Mouse (Mus musculus) brain, embryonic 14.5 days (tissue): ENCODE measurements around the gene Phldb3. TPM values are rescaled to one million over a fixed set of nuclear protein-coding genes. Genes with fewer than 3 reads are reported as not detected.
"Not testable (repeated sequence)": the region's sequence is repeated elsewhere in the genome, so short reads cannot be mapped to it uniquely, and the experiment has no call there.

Experiments
- DNase-seq: peaks from one replicate; pipeline ENCODE4 v3.0.0-alpha.2; 2011; ENCODE audit warnings: low read depth
- CTCF ChIP-seq: fragments of 200-500 bp; IDR thresholded peaks from 2 replicates; pipeline ENCODE4 v1.5.1; 2012; ENCODE audit warnings: inconsistent platforms, mild to moderate bottlenecking, moderate library complexity, borderline replicate concordance; ENCODE audit not compliant: insufficient read depth, insufficient read length; ENCODE audit errors: extremely low read depth
- POLR2A ChIP-seq: fragments of 200-500 bp; IDR thresholded peaks from 2 replicates; pipeline ENCODE4 v1.6.1; 2012; ENCODE audit warnings: mild to moderate bottlenecking, inconsistent platforms, borderline replicate concordance; ENCODE audit not compliant: poor library complexity, insufficient read depth, insufficient read length, severe bottlenecking; ENCODE audit errors: extremely low read depth
- polyA plus RNA-seq: library from polyadenylated mRNA; depleted of rRNA; stranded (reverse); fragments of >200 nt; gene quantifications from 2 replicates; pipeline ENCODE4 v1.2.3, GENCODE M21; 2012

The Phldb3 gene
- polyA plus RNA-seq, 1 experiment = 0.30 TPM

DNA sequence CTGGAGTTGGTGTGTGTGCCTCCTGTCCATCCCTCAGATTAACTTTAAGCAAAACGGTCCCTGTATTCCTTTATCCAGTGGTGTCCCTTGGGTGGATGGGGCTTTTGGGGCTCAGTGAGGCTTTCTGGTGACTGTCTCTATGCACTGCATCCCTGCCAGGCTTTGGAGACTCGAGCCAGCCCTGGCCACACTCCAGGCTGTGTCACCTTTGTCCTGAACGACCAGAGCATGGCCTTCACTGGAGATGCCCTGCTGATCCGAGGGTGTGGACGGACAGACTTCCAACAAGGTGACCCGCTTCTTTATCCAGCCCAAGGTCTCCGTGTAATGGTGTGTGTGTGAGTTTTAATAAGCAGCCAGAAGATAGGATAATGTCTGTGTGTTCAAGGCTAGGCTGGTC is 4.5 kb upstream of the Phldb3 start:
- no peak for DNase-seq
- TF ChIP-seq CTCF (no peak), POLR2A (no peak)

DNA sequence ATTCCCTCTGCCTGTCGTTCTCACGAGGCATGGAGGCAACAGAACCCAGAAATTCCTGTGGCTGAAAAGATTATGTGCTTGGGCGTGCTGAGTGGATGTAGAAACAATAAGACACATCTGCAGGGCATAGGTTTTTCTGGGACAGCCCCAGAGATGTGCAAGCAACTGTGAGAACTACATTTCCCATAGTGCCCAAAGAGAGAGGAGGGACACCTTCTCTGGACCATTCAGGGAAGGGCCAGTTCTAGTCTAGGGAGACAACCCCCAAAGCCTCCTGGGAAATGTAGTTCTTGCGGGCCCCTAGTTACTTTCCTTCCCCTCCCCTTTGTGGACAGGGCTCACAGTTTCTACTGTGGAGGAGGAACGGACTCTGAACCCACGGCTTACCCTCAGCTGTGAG is 2.5 kb upstream of the Phldb3 start:
- DNase-seq = peak; percentile 75
- TF ChIP-seq CTCF (no peak), POLR2A (no peak)

DNA sequence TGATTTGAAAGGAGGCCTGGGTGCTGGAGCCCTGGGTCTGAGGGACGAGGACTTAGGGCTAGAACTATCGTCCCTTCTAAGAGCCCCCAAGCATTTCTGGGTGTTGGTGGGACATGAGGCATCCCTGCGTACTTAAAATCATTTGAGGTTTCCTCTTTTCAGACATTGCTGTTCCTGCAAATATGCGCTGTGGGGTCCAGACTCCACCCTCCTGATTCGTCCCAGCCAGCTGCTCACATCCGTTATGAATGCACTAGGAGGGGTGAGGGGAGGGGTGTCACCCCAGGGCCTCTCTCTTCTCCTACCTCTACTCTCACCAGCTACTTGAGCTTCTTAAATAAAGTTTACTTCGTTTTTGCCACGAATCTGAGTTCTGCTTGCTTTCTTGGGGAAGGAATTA is 2.0 kb upstream of the Phldb3 start:
- TF ChIP-seq POLR2A = no peak
- no peak for TF ChIP-seq CTCF
- no peak for DNase-seq

DNA sequence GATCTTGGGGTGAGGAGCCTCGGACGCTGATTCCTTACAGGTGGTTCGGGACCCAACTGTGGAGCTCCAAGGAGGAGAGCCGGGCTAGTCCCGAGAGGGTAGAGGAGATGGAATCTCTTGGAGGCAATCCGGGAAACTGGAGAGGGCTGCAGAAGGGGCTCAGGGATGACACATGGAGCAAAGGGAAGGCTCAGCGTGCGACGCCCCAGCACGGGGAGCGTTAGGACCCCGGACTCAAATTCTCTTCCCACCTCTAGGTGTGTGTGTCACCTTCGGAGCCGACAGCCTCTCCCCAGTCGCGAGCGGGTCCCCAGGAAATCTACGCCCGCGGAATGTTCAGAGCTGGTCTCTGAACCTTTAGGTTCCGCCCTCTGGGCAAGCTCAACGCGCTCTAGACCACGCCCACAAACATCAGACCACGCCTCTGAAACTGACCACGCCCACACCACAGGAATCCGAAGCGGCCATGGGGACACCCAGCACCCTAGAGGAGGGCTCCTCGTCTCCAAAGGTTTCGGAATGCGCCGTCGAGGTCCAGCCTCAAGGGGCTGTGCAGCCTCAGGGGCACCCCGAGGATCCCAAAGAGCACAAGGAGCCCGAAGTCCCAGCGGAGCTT is 424 bp downstream of the Phldb3 start:
- DNase-seq = peak; percentile 52
- no peak for TF ChIP-seq POLR2A
- no peak for TF ChIP-seq CTCF

DNA sequence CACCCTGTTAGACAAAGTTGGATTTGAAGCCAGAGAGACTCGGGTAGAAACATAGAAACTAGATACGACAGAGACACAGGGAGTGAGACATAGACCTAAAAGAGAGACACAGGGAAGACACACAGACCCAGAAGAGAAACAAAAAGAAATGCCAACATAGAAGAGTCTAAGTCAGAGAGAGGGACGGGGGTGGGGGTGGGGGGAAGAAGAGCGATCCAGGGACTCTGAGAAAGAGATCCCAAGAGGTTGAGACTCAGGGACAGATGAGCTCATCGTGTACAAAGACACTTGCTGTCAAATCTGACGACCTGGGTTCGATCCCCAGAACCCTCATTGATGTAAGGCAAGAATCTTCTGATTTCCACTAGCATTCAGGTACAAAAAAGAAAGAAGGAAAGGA is 1.1 kb downstream of the Phldb3 start:
- no peak for DNase-seq
- TF ChIP-seq CTCF = no peak
- no peak for TF ChIP-seq POLR2A

DNA sequence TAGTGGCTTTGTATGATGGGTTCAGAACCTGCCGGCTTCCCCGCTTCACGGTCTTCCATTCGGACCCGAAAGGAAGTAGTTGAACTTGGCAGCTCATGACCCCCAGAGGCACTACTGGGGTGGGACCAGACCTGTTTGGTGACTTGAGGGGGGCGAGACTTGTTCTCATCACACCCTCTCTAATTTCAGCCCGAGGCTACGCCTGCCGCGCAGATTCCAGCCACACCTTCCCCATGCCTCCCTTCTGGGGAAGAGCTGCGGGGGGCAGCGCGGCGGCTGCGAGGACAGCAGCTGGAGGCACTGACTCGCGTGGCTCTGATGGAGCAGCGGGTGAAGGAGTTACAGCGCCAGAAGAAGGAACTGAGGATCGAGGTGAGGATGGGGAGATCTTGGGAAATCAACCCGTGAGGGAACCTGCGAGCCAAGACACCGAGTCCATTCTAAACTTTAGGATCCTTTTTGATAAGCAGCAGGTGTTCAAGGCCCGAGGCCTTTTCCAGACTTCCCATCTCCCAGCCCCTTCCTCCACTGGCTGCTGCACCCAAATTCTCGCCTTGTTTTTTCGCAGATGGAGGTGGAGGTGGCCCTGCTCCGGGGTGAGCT is 1.8 kb downstream of the Phldb3 start:
- no peak for DNase-seq
- TF ChIP-seq CTCF (no peak), POLR2A (no peak)

DNA sequence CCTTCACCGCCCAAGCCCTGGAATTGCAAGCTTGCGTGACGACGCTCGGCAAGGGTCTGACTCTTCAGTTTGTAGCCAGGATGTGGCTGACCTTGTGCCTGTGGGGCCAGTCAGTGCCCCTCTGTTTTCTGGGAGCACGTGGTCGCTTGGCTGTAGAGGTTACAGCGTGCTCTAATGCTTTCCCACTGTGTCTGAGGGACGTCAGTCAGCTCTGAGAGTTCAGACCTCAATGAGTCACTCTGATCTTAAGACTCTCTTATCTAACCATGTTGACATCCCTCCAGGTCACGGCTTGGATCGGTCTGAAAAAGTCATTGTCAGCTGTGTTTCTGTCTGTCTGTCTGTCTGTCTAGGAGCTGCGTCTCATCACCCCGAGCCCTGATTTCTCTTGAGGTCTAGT is 4.3 kb downstream of the Phldb3 start:
- no peak for DNase-seq
- TF ChIP-seq CTCF (no peak), POLR2A (no peak)

DNA sequence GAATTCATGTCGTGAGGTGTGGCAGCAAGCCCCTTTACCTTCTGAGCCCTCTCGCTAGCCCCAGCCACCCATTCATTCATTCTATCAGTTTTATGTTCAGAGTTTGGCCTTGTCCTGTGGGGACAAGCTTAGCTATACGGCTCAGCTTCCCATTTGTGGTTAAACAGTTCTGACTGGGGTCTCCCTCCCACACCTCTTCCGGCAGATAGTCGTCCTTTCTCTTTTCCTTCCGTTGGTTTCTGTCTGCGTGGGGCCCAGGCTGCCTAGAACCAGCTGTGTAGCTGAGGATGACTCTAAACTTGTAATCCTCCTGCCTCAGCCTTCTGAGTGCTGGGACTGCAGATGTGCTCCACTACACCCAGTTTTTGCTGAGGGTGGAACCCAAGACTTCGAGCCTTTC is 7.2 kb downstream of the Phldb3 start:
- DNase-seq = no peak
- no peak for TF ChIP-seq CTCF
- no peak for TF ChIP-seq POLR2A

DNA sequence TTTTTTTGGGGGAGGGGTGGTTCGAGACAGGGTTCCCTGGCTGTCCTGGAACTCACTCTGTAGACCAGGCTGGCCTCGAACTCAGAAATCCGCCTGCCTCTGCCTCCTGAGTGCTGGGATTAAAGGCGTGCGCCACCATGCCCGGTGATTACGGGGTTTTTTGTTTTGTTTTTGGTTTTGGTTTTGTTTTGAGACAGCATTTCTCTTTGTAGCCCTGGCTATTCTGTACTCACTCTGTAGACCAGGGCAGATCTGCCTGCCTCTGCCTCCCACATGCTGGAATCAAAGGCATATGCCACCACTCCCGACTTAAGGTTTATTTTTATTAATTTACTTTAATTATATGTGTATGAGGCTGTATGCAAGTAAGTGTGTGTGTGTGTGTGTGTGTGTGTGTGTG is 7.8 kb downstream of the Phldb3 start:
- DNase-seq = not testable (repeated sequence)

DNA sequence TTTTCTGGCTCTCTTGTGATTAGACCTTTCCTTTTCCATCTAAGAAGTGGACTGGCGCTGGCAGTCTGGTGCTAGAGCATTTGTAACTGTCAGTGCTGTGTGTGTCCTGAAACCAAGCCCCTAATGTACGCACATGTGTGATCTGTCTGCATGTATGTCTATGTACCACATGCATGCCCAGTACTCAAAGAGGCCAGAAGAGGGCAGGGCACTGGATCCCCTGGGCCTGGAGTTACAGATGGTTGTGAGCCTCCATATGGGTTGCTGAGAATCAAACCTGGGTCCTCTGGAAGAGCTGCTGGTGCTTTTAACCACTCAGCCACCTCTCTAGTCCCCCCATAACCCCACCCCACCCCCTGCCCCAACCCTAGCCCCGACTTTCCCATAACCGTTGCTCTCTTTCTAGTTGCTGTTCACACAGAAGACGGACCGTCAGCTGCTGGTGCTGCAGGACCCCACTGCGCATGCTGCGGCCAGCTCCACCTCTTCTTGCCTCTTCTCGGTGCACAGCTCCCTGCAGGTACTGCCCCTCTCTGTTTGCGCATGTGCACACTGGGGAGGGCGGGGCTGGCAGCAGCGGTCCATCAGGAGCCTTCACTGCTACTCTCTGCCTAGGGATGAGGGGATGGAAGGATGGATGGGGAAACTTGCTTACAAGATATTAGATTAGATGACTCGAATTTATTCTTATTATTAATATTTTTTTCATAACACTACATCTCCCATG is 9.3 kb downstream of the Phldb3 start:
- no peak for DNase-seq
- TF ChIP-seq POLR2A (no peak), CTCF (no peak)

DNA sequence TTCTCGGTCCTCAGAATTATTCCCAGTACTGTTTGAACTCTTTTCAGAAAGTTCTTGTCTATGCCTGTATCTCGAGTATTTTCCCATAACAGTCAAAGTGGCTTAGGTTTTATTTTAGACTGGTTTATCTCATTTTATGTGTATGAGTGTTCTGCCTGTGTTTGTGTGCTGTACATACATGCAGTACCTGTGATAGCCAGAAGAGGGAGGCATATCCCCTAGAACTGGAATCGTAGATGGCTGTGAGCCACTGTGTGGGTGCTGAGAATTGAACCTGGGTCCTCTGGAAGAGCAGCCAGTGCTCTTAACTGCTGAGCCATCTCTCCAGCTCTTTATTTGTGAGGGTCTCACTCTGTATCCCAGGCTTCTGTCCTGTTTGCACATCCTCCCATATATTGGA is 10.6 kb downstream of the Phldb3 start:
- TF ChIP-seq CTCF = no peak; the same call in 1 of the 2 replicates
- TF ChIP-seq POLR2A = no peak
- no peak for DNase-seq

DNA sequence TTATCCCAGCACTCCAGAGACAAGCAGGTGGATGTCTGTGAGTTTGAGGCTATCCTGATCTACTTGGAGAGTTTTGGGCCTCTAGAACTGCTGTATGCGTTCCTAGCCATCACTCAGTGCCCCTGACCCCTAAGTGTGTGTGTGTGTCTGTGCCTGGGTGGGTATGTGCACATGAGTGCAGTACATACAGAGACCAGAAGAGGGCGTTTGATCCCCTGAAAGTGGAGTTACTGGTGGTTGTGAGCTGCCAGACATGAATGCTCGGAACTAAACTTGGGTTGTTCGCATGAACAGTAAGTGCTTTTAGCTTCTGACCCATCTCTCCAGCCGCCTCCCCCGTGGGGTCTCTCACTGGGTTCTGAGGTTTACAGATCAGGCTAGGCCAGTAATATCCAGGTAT is 12.4 kb downstream of the Phldb3 start:
- no peak for DNase-seq
- TF ChIP-seq POLR2A = no peak
- no peak for TF ChIP-seq CTCF

DNA sequence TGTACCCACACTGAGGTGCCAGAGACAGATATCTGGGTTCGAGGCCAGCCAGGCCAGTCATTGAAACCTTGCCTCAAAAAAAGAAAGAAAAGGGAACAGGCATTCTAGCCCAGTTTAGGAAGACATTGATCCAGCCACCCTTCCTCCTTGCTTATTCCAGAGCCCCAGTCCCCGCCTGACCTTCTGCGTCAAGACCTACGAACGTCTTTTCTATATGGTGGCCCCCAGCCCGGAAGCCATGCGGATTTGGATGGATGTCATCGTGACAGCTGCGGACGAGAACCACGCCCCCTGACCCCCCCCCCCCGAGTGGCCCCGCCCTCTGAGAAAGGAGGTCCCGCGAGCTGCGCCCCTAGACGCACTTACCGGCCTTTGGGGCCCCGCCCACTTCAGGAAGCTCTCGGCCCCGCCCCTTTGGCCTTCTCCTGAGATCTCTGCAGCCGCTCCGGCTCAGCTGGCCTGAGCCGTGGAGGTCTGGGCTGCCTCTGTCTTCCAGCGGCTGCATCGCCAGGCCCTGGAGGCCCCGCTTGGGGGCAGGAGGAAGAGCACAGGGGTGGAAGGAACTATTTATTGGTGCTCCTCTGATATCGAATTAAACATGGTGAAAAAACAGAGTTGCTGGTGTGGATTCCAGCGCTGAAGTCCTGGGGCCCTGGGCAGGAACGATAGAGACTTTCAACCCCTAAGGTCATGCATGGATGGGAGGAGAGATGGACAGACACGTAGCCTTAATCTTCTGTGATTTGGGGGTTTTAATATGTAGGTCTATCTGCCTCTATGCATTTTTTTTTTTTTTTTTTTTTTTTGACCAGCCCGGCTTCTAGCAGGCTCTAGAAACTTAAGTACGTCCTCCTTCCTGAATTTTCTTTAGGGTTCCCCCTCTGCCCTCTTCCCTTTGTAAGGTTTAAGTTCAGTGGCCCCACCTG is 18.4 kb downstream of the Phldb3 start:
- DNase-seq = peak; percentile 86
- no peak for TF ChIP-seq CTCF
- TF ChIP-seq POLR2A = no peak
